Mouse (Mus musculus): ENCODE data around the gene Noc3l. TPM values are rescaled to one million over a fixed set of nuclear protein-coding genes. Genes with fewer than 3 reads are reported as not detected.

Gene Noc3l
- polyA plus RNA-seq, 1 experiment from 2014 or later: 6.6 TPM

DNA sequence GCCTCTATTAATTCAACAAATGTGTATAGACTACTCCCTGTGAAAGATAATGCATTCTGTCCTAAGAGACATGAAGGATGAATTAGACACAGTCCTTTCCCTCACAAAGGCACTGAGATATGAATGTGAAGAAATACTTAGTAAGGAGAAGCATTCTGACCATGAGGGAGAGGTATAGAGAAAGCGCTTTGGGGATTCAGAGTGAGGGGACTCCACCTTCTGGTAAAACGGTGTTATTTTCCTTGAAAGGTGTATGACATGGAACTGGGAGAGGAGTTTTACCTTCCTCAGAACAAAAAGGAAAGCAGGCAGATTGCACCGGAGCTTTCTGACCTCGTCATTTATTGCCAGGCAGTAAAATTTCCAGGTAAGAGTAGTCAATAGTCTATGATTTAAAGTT, 68.8 kb downstream of the Noc3l start:
- Histone ChIP-seq H3K4me1 (replicated peaks) (no peaks in the 10 kb centered on the region), H3K4me2 (replicated peaks) (no peak overlapping the region), H3K36me3 (no peaks in the 10 kb centered on the region), H3K4me3 (replicated peaks) (no peak overlapping the region), H3K9ac (replicated peaks) (no peak overlapping the region), H3K27ac (no peak overlapping the region), H3K27me3 (no peaks in the 10 kb centered on the region), H3K9me3 (no peaks in the 10 kb centered on the region)
- WGBS: 69% methylated on average over 4 of the region's 4 CpGs
- ATAC-seq: no peak

DNA sequence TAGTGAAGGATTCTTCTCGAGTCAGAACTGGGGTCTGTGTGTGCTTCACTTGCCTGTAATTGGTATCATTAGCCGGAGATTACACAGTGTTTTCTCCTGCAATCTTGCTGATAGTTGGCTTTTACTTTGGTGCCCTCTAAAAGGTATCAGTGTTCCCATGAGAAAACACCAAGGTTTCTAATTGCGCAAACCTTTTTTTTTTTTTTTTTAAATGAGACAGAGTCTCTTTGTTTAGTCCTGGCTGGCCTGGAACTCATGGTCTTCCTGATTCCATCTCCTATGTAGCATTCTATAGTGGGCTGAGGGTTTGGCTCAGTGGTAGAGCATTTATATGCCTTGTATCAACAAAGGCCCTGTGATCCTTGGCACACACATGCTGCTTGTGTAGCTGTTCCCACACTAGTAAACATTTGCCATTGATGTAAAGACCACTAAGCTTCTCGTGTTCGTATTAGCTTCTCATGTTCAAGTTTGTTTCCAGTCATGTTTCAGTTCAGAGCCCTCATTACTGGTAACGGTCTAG, 72.5 kb downstream of the Noc3l start:
- no peak for ATAC-seq
- no peaks in the 10 kb centered on the region for H3K27me3 ChIP-seq
- no peak overlapping the region for H3K9ac ChIP-seq (replicated peaks)
- H3K36me3 ChIP-seq: no peaks in the 10 kb centered on the region
- H3K4me1 ChIP-seq (replicated peaks): no peaks in the 10 kb centered on the region
- no peak overlapping the region for H3K4me3 ChIP-seq (replicated peaks)
- no peak overlapping the region for H3K27ac ChIP-seq
- H3K9me3 ChIP-seq: no peaks in the 10 kb centered on the region
- no peak overlapping the region for H3K4me2 ChIP-seq (replicated peaks)
- WGBS: 84% methylated on average over 6 of the region's 6 CpGs

DNA sequence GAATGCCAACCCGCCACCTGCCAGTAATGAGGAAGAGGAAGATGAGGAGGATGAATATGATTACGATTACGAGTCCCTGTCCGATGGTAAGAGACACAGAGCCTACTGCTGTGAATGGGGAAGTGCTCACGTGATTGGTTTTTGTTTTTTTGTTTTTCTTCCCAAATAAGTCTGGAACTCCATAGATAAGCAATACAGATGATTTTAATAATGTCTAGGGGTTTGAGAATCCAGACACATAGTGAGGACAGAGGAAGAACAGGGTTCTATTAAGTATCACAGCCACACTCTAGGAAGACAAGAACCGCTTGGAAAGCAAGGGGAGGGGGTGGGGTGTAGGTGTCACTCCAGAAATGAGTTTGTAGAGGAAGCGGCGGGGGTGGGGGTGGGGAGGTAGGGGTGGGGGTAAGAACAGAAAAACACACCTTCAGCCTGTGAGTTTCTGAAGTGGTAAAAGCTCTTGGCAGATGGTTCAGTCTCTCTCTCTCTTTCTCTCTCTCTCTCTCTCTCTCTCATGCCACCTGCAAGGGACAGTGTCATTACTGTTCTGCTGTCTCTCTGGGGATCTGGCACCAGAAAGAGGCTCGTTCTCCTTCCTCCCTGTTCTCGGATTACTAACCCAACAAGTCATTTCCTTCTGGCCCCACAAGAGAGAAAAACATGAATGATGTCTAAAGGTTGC, 73.1 kb downstream of the Noc3l start:
- Histone ChIP-seq H3K36me3 (no peaks in the 10 kb centered on the region), H3K4me3 (replicated peaks) (no peak overlapping the region), H3K4me2 (replicated peaks) (no peak overlapping the region), H3K9ac (replicated peaks) (no peak overlapping the region), H3K9me3 (no peaks in the 10 kb centered on the region), H3K4me1 (replicated peaks) (no peaks in the 10 kb centered on the region), H3K27me3 (no peaks in the 10 kb centered on the region), H3K27ac (no peak overlapping the region)
- no peak for ATAC-seq
- 83% methylated on average over 10 of the region's 10 CpGs for WGBS

DNA sequence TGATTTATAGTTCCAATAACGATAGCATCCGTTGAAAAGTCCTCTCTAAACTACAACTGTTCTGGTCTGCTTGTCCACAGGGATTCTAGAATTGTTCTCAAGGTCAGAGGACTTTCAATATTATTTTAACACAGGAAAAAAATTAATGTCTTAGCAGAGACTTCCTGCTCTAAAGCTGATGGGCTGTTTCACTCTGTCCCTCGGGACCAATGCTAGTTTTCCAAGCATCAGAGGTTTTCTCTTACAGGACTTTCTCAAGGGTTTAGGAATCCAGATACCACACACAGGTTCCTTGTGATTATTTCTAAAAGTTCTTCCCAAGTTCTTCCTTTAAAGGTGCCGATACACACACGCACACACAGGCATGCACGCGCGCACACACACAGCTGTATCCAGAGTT, 74.5 kb downstream of the Noc3l start:
- Histone ChIP-seq H3K36me3 (no peaks in the 10 kb centered on the region), H3K27me3 (no peaks in the 10 kb centered on the region), H3K27ac (no peak overlapping the region), H3K4me2 (replicated peaks) (no peak overlapping the region), H3K4me3 (replicated peaks) (no peak overlapping the region), H3K9ac (replicated peaks) (no peak overlapping the region), H3K9me3 (no peaks in the 10 kb centered on the region), H3K4me1 (replicated peaks) (no peaks in the 10 kb centered on the region)
- no peak for ATAC-seq
- 90% methylated on average over 8 of the region's 8 CpGs for WGBS

Other genes with a start within 250 kb of the Noc3l start
- 4.2 and 4.8 TPM in 2 replicates for gene Tbc1d12, start 17.3 kb upstream of the Noc3l start, polyA plus RNA-seq (2015; fragmentation: Nextera tagmentation; extraction: Ambion mirVana)
- gene Hells, start 111.7 kb upstream of the Noc3l start, polyA plus RNA-seq (2015; fragmentation: Nextera tagmentation; extraction: Ambion mirVana): 18.4 and 22.6 TPM in 2 replicates
- gene Cyp2c55, start 187.8 kb upstream of the Noc3l start, polyA plus RNA-seq (2015; fragmentation: Nextera tagmentation; extraction: Ambion mirVana): not detected in 2 replicates
- gene Cyp2c65, start 241.8 kb upstream of the Noc3l start, polyA plus RNA-seq (2015; fragmentation: Nextera tagmentation; extraction: Ambion mirVana): not detected in 2 replicates